Mouse (Mus musculus): Measurements from ENCODE around the gene Mea1. TPM values are rescaled to one million over a fixed set of nuclear protein-coding genes. Genes with fewer than 3 reads are reported as not detected.

Gene Mea1
- polyA plus RNA-seq, 1 experiment from 2014 or later, result 180 TPM

DNA sequence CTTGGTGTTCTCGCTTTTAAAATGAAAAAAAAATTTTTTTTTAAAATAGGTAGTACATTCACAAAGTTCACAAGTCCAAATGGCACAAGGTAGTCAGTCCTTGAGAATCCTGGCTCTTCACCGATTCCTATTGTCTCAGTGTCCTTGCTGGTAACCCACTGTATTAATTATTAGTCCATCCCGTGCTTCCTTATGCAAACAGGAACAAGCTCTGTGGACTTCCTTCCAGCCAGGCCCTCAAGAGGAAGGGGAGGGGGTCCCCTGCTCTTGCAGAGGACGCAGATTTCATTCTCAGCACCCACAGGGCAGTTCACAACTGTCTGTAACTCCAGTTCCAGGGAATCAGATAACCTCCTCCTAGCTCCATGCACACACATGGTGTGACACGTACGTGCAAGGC is 22.5 kb upstream of the Mea1 start:
- no peak for DNase-seq (ENCODE audit: low spot score)
- Histone ChIP-seq H3K27ac (ENCODE audit: low read depth, low read length) (no peak overlapping the region), H3K4me2 (ENCODE audit: low read depth) (no peak overlapping the region), H3K9me3 (ENCODE audit: control insufficient read depth, low read length) (no peaks in the 10 kb centered on the region), H3K4me1 (ENCODE audit: control insufficient read depth, insufficient read depth, low read length) (peaks cover 11% of the 10 kb centered on the region), H3K9ac (ENCODE audit: low read length) (no peak overlapping the region), H3K27me3 (ENCODE audit: control insufficient read depth, insufficient read depth, low read length) (no peaks in the 10 kb centered on the region), H3K4me3 (ENCODE audit: low read depth, low read length) (no peak overlapping the region), H3K36me3 (ENCODE audit: control insufficient read depth, insufficient read depth, low read length) (peaks cover 23% of the 10 kb centered on the region)
- ATAC-seq (ENCODE audit: insufficient read depth, low FRiP score, low TSS enrichment), result no peak
- WGBS, result 74% methylated on average over 6 of the region's 6 CpGs

DNA sequence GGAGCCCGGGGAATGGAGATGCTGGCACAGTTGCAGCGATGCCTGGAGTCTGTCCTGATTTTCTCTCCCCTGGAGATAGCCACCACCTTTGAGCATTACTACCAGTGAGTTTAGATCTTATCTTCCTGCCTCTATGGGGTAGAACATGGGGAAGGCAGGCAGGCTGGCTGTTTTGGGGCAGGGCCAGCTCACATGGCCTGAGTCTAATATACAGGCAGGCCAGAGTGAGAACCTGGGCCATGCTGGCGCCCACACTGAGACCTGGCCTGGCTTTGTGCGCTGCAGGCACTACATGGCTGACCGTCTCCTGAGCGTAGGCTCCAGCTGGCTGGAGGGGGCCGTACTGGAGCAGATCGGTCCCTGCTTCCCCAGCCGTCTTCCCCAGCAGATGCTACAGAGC is 17.2 kb upstream of the Mea1 start:
- Histone ChIP-seq H3K27me3 (ENCODE audit: control insufficient read depth, insufficient read depth, low read length) (no peaks in the 10 kb centered on the region), H3K36me3 (ENCODE audit: control insufficient read depth, insufficient read depth, low read length) (peaks cover 28% of the 10 kb centered on the region), H3K9ac (ENCODE audit: low read length) (no peak overlapping the region), H3K27ac (ENCODE audit: low read depth, low read length) (no peak overlapping the region), H3K9me3 (ENCODE audit: control insufficient read depth, low read length) (no peaks in the 10 kb centered on the region), H3K4me2 (ENCODE audit: low read depth) (no peak overlapping the region), H3K4me1 (ENCODE audit: control insufficient read depth, insufficient read depth, low read length) (no peaks in the 10 kb centered on the region), H3K4me3 (ENCODE audit: low read depth, low read length) (no peak overlapping the region)
- DNase-seq (ENCODE audit: low spot score), result no peak
- no peak for ATAC-seq (ENCODE audit: insufficient read depth, low FRiP score, low TSS enrichment)
- 94% methylated on average over 9 of the region's 9 CpGs for WGBS

DNA sequence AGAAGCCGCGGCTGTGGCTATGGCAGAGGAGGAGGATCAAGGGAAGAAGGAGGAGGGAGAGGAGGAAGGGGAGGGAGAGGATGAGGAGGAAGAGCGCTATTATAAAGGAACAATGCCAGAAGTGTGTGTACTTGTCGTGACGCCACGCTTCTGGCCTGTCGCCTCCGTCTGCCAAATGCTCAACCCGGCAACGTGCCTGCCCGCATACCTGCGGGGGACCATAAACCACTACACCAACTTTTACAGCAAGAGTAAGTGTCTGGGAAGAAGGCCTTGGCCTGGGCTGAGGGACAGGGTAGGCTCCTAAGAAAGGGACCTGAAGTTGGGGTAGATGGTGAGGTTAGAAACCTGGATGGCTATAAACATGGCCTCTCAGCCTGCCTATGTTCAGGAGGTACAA is 16.6 kb upstream of the Mea1 start:
- Histone ChIP-seq H3K36me3 (ENCODE audit: control insufficient read depth, insufficient read depth, low read length) (peaks cover 28% of the 10 kb centered on the region), H3K4me2 (ENCODE audit: low read depth) (no peak overlapping the region)
- 86% methylated on average over 12 of the region's 12 CpGs for WGBS

DNA sequence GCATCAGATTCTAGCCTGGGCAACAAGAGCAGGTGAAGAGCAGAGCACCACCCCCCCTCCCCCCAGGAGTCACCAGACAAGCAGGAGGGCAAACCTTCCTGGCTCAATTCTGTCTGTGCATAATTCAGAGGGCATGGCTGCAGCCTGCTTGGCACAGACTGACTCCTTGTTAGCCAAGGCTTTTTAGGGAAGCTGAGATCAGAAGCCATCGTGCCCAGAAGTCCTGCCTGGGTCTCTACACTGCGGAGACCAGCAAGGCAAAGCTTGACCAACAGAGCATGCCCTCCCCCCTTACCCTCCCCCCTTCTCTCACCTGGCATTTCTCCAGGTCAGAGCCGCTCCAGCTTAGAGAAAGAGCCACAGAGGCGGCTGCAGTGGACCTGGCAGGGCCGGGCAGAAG is 15.9 kb upstream of the Mea1 start:
- 94% methylated on average over 5 of the region's 5 CpGs for WGBS
- DNase-seq (ENCODE audit: low spot score), result no peak

More for the DNA sequence above, 16.6 kb upstream of the Mea1 start:
- H3K4me1 ChIP-seq (ENCODE audit: control insufficient read depth, insufficient read depth, low read length), result no peaks in the 10 kb centered on the region
- no peak for ATAC-seq (ENCODE audit: insufficient read depth, low FRiP score, low TSS enrichment)
- no peak overlapping the region for H3K27ac ChIP-seq (ENCODE audit: low read depth, low read length)
- no peak overlapping the region for H3K9ac ChIP-seq (ENCODE audit: low read length)
- H3K4me3 ChIP-seq (ENCODE audit: low read depth, low read length), result no peak overlapping the region
- no peak for DNase-seq (ENCODE audit: low spot score)
- no peaks in the 10 kb centered on the region for H3K9me3 ChIP-seq (ENCODE audit: control insufficient read depth, low read length)
- no peaks in the 10 kb centered on the region for H3K27me3 ChIP-seq (ENCODE audit: control insufficient read depth, insufficient read depth, low read length)

DNA sequence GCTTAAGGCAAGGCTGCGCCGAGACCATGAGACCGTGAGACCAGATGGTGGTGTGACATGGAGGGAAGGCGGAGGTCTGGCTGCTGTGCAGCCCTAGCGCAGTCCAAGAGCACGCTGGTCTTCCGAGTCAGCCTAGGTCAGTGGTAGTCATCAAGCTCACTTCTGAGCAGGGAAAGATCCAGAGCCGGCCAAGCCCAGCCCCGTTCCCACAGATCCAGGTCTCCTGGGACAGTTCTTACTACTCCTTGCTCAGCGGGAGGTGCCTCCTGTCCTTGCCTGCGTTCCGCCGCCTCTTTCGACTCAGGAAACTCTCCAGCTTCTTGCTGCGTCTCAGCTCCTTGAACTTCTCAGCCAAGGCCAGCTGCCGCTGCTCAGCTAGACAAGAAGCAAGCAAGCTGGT is 10.9 kb upstream of the Mea1 start:
- Histone ChIP-seq H3K9ac (ENCODE audit: low read length) (no peak overlapping the region), H3K27ac (ENCODE audit: low read depth, low read length) (no peak overlapping the region), H3K4me1 (ENCODE audit: control insufficient read depth, insufficient read depth, low read length) (no peaks in the 10 kb centered on the region), H3K4me2 (ENCODE audit: low read depth) (no peak overlapping the region), H3K27me3 (ENCODE audit: control insufficient read depth, insufficient read depth, low read length) (no peaks in the 10 kb centered on the region), H3K4me3 (ENCODE audit: low read depth, low read length) (no peak overlapping the region), H3K9me3 (ENCODE audit: control insufficient read depth, low read length) (no peaks in the 10 kb centered on the region), H3K36me3 (ENCODE audit: control insufficient read depth, insufficient read depth, low read length) (peaks cover 15% of the 10 kb centered on the region)
- no peak for DNase-seq (ENCODE audit: low spot score)
- 93% methylated on average over 16 of the region's 16 CpGs for WGBS
- ATAC-seq (ENCODE audit: insufficient read depth, low FRiP score, low TSS enrichment), result no peak

More for the DNA sequence above, 15.9 kb upstream of the Mea1 start:
- no peak overlapping the region for H3K4me2 ChIP-seq (ENCODE audit: low read depth)
- H3K4me1 ChIP-seq (ENCODE audit: control insufficient read depth, insufficient read depth, low read length), result no peaks in the 10 kb centered on the region
- no peak overlapping the region for H3K4me3 ChIP-seq (ENCODE audit: low read depth, low read length)
- no peaks in the 10 kb centered on the region for H3K9me3 ChIP-seq (ENCODE audit: control insufficient read depth, low read length)
- ATAC-seq (ENCODE audit: insufficient read depth, low FRiP score, low TSS enrichment), result no peak
- H3K9ac ChIP-seq (ENCODE audit: low read length), result no peak overlapping the region
- no peak overlapping the region for H3K27ac ChIP-seq (ENCODE audit: low read depth, low read length)
- H3K36me3 ChIP-seq (ENCODE audit: control insufficient read depth, insufficient read depth, low read length), result peaks cover 28% of the 10 kb centered on the region
- H3K27me3 ChIP-seq (ENCODE audit: control insufficient read depth, insufficient read depth, low read length), result no peaks in the 10 kb centered on the region

DNA sequence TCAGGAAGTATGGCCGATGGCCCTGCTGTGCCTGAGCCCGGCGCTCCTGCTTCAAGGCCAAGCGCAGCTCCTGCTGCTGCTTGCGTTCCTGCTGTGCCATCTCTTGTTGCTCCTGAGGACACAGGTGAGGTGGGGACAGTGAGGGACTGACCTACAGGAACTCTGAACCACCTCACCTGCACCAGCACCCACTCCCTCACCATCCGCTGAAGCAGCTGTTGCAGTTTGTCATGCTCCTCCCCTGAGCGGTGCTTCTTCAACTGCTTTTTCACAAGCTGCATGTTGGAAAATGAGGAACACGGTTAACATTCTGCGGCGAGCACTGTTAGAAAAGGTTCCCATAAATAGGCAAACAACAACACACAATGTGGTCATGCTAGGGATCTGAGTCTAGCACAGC is 8.7 kb upstream of the Mea1 start:
- no peak overlapping the region for H3K27ac ChIP-seq (ENCODE audit: low read depth, low read length)
- no peak for ATAC-seq (ENCODE audit: insufficient read depth, low FRiP score, low TSS enrichment)
- no peak overlapping the region for H3K4me2 ChIP-seq (ENCODE audit: low read depth)
- peaks cover 10% of the 10 kb centered on the region for H3K36me3 ChIP-seq (ENCODE audit: control insufficient read depth, insufficient read depth, low read length)
- no peak for DNase-seq (ENCODE audit: low spot score)
- peaks cover 6% of the 10 kb centered on the region; the same call in 1 of the 2 replicates for H3K4me1 ChIP-seq (ENCODE audit: control insufficient read depth, insufficient read depth, low read length)
- no peak overlapping the region for H3K4me3 ChIP-seq (ENCODE audit: low read depth, low read length)
- no peak overlapping the region for H3K9ac ChIP-seq (ENCODE audit: low read length)
- no peaks in the 10 kb centered on the region for H3K9me3 ChIP-seq (ENCODE audit: control insufficient read depth, low read length)
- WGBS, result 95% methylated on average over 10 of the region's 10 CpGs
- no peaks in the 10 kb centered on the region for H3K27me3 ChIP-seq (ENCODE audit: control insufficient read depth, insufficient read depth, low read length)

DNA sequence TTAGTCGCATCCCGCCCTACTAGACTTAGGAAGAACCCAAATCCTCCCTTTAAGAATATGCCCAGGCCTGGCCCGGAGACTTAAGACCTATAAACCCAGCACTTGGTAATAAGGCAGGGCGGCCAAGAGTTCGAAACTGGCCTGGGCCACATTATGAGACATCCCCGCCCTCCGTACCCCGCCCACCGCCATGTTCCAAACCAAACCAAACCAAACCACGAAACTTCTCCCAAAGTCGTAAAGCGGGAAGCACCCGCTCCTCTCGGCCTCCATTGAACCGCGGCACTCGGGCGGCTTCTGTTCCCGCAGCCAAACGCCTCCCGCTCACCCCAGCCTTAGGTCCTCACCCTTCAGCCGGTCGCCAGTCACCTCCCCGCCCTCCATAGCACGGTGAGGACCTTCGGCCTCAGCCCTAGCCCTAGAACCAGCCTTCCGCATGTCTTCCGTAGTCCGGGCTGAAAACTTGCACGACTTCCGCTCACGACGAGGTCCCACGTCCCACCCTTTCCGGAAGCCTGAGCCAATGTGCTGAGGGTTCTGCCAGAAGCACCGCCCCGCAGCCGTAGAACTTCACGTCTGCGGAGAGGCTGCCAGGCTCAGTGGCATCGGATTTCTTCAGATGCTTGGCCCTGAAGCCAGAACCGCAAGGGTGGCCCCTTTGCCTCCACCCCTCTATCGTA is 4.6 kb upstream of the Mea1 start, which contains the start of gene Rrp36:
TSS of gene Rrp36 (minus strand) at position 503 of the 680 bp plus-strand sequence.
- peaks cover 6% of the 10 kb centered on the region; the same call in 1 of the 2 replicates for H3K4me1 ChIP-seq (ENCODE audit: control insufficient read depth, insufficient read depth, low read length)
- under 1% methylated on average over 43 of the region's 43 CpGs for WGBS
- no peaks in the 10 kb centered on the region for H3K9me3 ChIP-seq (ENCODE audit: control insufficient read depth, low read length)
- H3K9ac ChIP-seq (ENCODE audit: low read length), result peak within 1 kb of the TSS; percentile 55
- DNase-seq (ENCODE audit: low spot score) (peak; percentile 89), ATAC-seq (ENCODE audit: insufficient read depth, low FRiP score, low TSS enrichment) (peak; percentile 88)
- 0 out of 2 replicates have a peak within 1 kb of the TSS, but pooled peaks have one; percentile 53 for H3K27ac ChIP-seq (ENCODE audit: low read depth, low read length)
- no peaks in the 10 kb centered on the region for H3K27me3 ChIP-seq (ENCODE audit: control insufficient read depth, insufficient read depth, low read length)
- H3K4me3 ChIP-seq (ENCODE audit: low read depth, low read length), result peak within 1 kb of the TSS; percentile 77
- peaks cover 21% of the 10 kb centered on the region for H3K36me3 ChIP-seq (ENCODE audit: control insufficient read depth, insufficient read depth, low read length)
- H3K4me2 ChIP-seq (ENCODE audit: low read depth), result peak within 1 kb of the TSS; percentile 90

DNA sequence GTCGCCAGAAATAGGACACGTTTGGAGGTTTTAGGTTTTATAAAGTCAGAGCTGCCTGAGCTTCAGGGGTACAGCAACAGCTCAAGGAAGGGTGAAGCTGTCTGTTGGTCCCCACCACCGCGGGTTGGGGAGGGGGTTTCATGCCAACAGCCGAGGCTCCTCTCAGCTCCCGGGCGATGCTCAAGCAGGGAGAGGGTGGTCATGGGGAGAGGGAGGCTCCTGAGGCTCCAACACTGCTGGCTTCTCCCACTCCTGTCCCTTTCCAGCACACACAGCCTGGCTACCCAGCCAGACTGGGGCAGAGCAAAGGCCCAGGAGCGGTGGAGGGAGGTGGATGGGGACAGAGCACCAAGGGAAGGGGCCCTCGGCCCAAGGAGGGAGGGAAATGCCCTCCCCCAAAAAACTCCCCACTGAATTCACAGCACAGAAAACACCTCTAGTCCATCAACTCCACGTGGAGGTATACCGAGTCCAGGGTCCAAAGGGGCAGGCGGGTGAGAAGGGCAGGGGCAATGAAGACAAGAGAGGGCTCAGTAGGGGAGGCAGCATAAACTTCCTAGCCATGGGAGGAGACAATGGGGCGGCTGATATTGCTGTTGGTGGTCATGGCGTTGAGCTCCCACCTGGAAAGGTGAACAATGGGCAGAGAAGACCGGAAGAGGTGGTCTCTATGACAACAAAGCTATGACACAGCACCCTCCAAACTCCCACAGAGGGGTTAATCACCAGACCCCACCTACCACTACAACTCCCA is 3.9 kb upstream of the Mea1 start:
- H3K27me3 ChIP-seq (ENCODE audit: control insufficient read depth, insufficient read depth, low read length), result no peaks in the 10 kb centered on the region
- 0 out of 2 replicates have a peak overlapping the region, but pooled peaks have one; percentile 45 for H3K27ac ChIP-seq (ENCODE audit: low read depth, low read length)
- ATAC-seq (ENCODE audit: insufficient read depth, low FRiP score, low TSS enrichment) (peak; percentile 41), DNase-seq (ENCODE audit: low spot score) (no peak)
- H3K4me2 ChIP-seq (ENCODE audit: low read depth), result peak overlapping the region; percentile 90
- no peaks in the 10 kb centered on the region for H3K9me3 ChIP-seq (ENCODE audit: control insufficient read depth, low read length)
- peaks cover 6% of the 10 kb centered on the region; the same call in 1 of the 2 replicates for H3K4me1 ChIP-seq (ENCODE audit: control insufficient read depth, insufficient read depth, low read length)
- 14% methylated on average over 15 of the region's 15 CpGs for WGBS
- peak overlapping the region; percentile 55; the same call in 1 of the 2 replicates for H3K9ac ChIP-seq (ENCODE audit: low read length)
- H3K4me3 ChIP-seq (ENCODE audit: low read depth, low read length), result peak overlapping the region; percentile 77
- peaks cover 16% of the 10 kb centered on the region for H3K36me3 ChIP-seq (ENCODE audit: control insufficient read depth, insufficient read depth, low read length)
